ENCODE assay signal across 8 mouse cellular contexts in genomic region chr15:96953938-96954238, GRCm38 (mm10).
DNase-seq lines count a peak whose midpoint lies in the region; ATAC-seq and TF ChIP-seq lines count a peak whose summit lies in the region.

No protein-coding gene starts in this region.

- H3K36me3 ChIP-seq in heart, embryonic 15.5 days: no peaks in the 10 kb centered on the region
- H3K36me3 ChIP-seq in embryonic facial prominence, embryonic 10.5 days (replicated peaks): no peaks in the 10 kb centered on the region
- H3K36me3 ChIP-seq in hindbrain, postnatal 0 days (ENCODE audit: insufficient read depth, low read length): no peaks in the 10 kb centered on the region
- H3K36me3 ChIP-seq in midbrain, embryonic 16.5 days (ENCODE audit: control insufficient read depth, insufficient read depth, low read length): no peaks in the 10 kb centered on the region

- peaks cover 10% of the 10 kb centered on the region for H3K4me1 ChIP-seq in heart, embryonic 15.5 days (replicated peaks)
- H3K4me1 ChIP-seq in embryonic facial prominence, embryonic 10.5 days: peaks cover 19% of the 10 kb centered on the region
- no peaks in the 10 kb centered on the region for H3K4me1 ChIP-seq in hindbrain, postnatal 0 days (ENCODE audit: insufficient read depth, low read length)
- H3K4me1 ChIP-seq in midbrain, embryonic 16.5 days (ENCODE audit: control insufficient read depth, insufficient read depth, low read length): peaks cover 12% of the 10 kb centered on the region

- H3K9me3 ChIP-seq in heart, embryonic 15.5 days (replicated peaks): no peaks in the 10 kb centered on the region
- no peaks in the 10 kb centered on the region for H3K9me3 ChIP-seq in embryonic facial prominence, embryonic 10.5 days
- no peaks in the 10 kb centered on the region for H3K9me3 ChIP-seq in hindbrain, postnatal 0 days (ENCODE audit: low read length)
- H3K9me3 ChIP-seq in midbrain, embryonic 16.5 days (replicated peaks; ENCODE audit: control insufficient read depth, low read length, poor library complexity, severe bottlenecking): no peaks in the 10 kb centered on the region

- peak overlapping the region; percentile 51 for H3K9ac ChIP-seq in heart, embryonic 15.5 days
- peak overlapping the region; percentile 56 for H3K9ac ChIP-seq in hindbrain, postnatal 0 days (replicated peaks; ENCODE audit: low read length)
- H3K9ac ChIP-seq in midbrain, embryonic 16.5 days (ENCODE audit: low read depth, low read length): peak overlapping the region; percentile 73

- WGBS in heart, embryonic 15.5 days: 37% methylated on average over 16 of the region's 16 CpGs
- WGBS in embryonic facial prominence, embryonic 10.5 days: 71% methylated on average over 16 of the region's 16 CpGs
- 52% methylated on average over 16 of the region's 16 CpGs for WGBS in hindbrain, postnatal 0 days
- 55% methylated on average over 16 of the region's 16 CpGs for WGBS in midbrain, embryonic 16.5 days

- H3K4me2 ChIP-seq in heart, embryonic 15.5 days: peak overlapping the region; percentile 79
- peak overlapping the region; percentile 58 for H3K4me2 ChIP-seq in hindbrain, postnatal 0 days (ENCODE audit: low read depth, low read length)
- peak overlapping the region; percentile 64 for H3K4me2 ChIP-seq in midbrain, embryonic 16.5 days (ENCODE audit: low read length)

- peak overlapping the region; percentile 47 for H3K4me3 ChIP-seq in heart, embryonic 15.5 days
- H3K4me3 ChIP-seq in embryonic facial prominence, embryonic 10.5 days: peak overlapping the region; percentile 45
- peak overlapping the region; percentile 34 for H3K4me3 ChIP-seq in hindbrain, postnatal 0 days (ENCODE audit: low read length)
- H3K4me3 ChIP-seq in midbrain, embryonic 16.5 days (ENCODE audit: low read depth, low read length): peak overlapping the region; percentile 39

- no peak overlapping the region for H3K27ac ChIP-seq in heart, embryonic 15.5 days
- peak overlapping the region; percentile 74 for H3K27ac ChIP-seq in embryonic facial prominence, embryonic 10.5 days (replicated peaks)
- peak overlapping the region; percentile 76 for H3K27ac ChIP-seq in hindbrain, postnatal 0 days
- peak overlapping the region; percentile 76 for H3K27ac ChIP-seq in midbrain, embryonic 16.5 days (ENCODE audit: low read length)

- DNase-seq in heart, postnatal 4 days: no peak
- DNase-seq in embryonic facial prominence, embryonic 10.5 days (ENCODE audit: low spot score): no peak
- peak; percentile 42 for DNase-seq in hindbrain, postnatal 0 days (ENCODE audit: low spot score)
- no peak for DNase-seq in spleen, postnatal 36 days (ENCODE audit: low spot score in 2 of 2)
- DNase-seq in kidney, postnatal 4 days: no peak
- no peak for DNase-seq in ovary, postnatal 14 days (ENCODE audit: low spot score)

- TF ChIP-seq CTCF in hindbrain, postnatal 0 days (IDR thresholded peaks at IDR 0.05; ENCODE audit: low read depth): no peak

- no peak for ATAC-seq in heart, embryonic 15.5 days (replicated peaks; ENCODE audit: insufficient number of reproducible peaks, insufficient read depth, low FRiP score, low read depth)
- peak; percentile 45; the same call in 1 of the 2 replicates for ATAC-seq in hindbrain, postnatal 0 days
- peak; percentile 42; the same call in 1 of the 2 replicates for ATAC-seq in midbrain, embryonic 16.5 days

- no peaks in the 10 kb centered on the region for H3K27me3 ChIP-seq in heart, embryonic 15.5 days
- H3K27me3 ChIP-seq in embryonic facial prominence, embryonic 10.5 days (replicated peaks; ENCODE audit: low read depth, poor library complexity, severe bottlenecking): no peaks in the 10 kb centered on the region
- no peaks in the 10 kb centered on the region for H3K27me3 ChIP-seq in hindbrain, postnatal 0 days (ENCODE audit: insufficient read depth, low read length)
- no peaks in the 10 kb centered on the region for H3K27me3 ChIP-seq in midbrain, embryonic 16.5 days (ENCODE audit: control insufficient read depth, insufficient read depth, low read depth, low read length)
